Mouse (Mus musculus): ENCODE results near the gene Synj2. TPM values are rescaled to one million over a fixed set of nuclear protein-coding genes. Genes with fewer than 3 reads are reported as not detected.

Gene Synj2
- polyA plus RNA-seq, 1 experiment from 2014 or later: 1.3 TPM

- WGBS: 95% methylated on average over 9 of the region's 9 CpGs
- ATAC-seq (ENCODE audit: low FRiP score) (no peak), DNase-seq (ENCODE audit: low spot score) (no peak)
- H3K4me1 ChIP-seq (replicated peaks; ENCODE audit: control insufficient read depth, insufficient read depth, low read length): 0 out of 2 replicates have a peak, but pooled peaks cover 7% of the 10 kb centered on the region
- no peak overlapping the region for H3K9ac ChIP-seq
- no peak overlapping the region for H3K4me2 ChIP-seq (replicated peaks)
- no peaks in the 10 kb centered on the region for H3K36me3 ChIP-seq (replicated peaks; ENCODE audit: control insufficient read depth, insufficient read depth)
- H3K4me3 ChIP-seq (replicated peaks; ENCODE audit: low read length): no peak overlapping the region
- H3K9me3 ChIP-seq (ENCODE audit: control insufficient read depth, low read length): no peaks in the 10 kb centered on the region
- no peak overlapping the region for H3K27ac ChIP-seq
- H3K27me3 ChIP-seq (ENCODE audit: control insufficient read depth, insufficient read depth, low read length): no peaks in the 10 kb centered on the region
These were observed 66.8 kb downstream of the Synj2 start for GRCm38 (mm10) chr17:6007902-6008301.

DNA sequence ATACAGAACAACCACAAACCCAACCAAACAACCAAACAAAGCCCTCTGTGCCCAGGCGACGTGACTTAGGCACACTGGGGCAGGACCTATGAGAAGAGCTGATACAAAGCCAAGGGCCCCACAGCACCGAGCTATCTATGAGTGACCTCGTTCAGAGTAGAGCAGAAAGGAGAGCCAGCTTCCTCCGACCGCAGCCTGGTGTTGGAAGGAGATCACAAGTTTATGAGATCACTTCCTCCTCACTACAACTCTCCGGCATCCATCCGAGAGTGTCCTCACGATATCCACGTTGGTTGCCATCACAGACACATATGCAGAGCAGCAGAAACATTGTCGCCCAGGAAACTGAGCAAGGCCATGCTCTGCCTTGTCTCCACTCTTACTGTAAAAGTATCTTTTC lies 67.5 kb downstream of the Synj2 start:
- ATAC-seq (ENCODE audit: low FRiP score) (no peak), DNase-seq (ENCODE audit: low spot score) (no peak)
- H3K4me2 ChIP-seq (replicated peaks): no peak overlapping the region
- H3K9ac ChIP-seq: no peak overlapping the region
- H3K27ac ChIP-seq: no peak overlapping the region
- H3K9me3 ChIP-seq (ENCODE audit: control insufficient read depth, low read length): no peaks in the 10 kb centered on the region
- 90% methylated on average over 11 of the region's 11 CpGs for WGBS
- no peaks in the 10 kb centered on the region for H3K36me3 ChIP-seq (replicated peaks; ENCODE audit: control insufficient read depth, insufficient read depth)
- H3K4me1 ChIP-seq (replicated peaks; ENCODE audit: control insufficient read depth, insufficient read depth, low read length): 0 out of 2 replicates have a peak, but pooled peaks cover 7% of the 10 kb centered on the region
- H3K4me3 ChIP-seq (replicated peaks; ENCODE audit: low read length): no peak overlapping the region
- H3K27me3 ChIP-seq (ENCODE audit: control insufficient read depth, insufficient read depth, low read length): no peaks in the 10 kb centered on the region

GRCm38 (mm10) chr17:6009606-6010005 lies 68.5 kb downstream of the Synj2 start:
- Histone ChIP-seq H3K4me1 (replicated peaks; ENCODE audit: control insufficient read depth, insufficient read depth, low read length) (0 out of 2 replicates have a peak, but pooled peaks cover 7% of the 10 kb centered on the region), H3K36me3 (replicated peaks; ENCODE audit: control insufficient read depth, insufficient read depth) (no peaks in the 10 kb centered on the region), H3K4me3 (replicated peaks; ENCODE audit: low read length) (no peak overlapping the region), H3K9ac (no peak overlapping the region), H3K27ac (no peak overlapping the region), H3K9me3 (ENCODE audit: control insufficient read depth, low read length) (no peaks in the 10 kb centered on the region), H3K4me2 (replicated peaks) (no peak overlapping the region), H3K27me3 (ENCODE audit: control insufficient read depth, insufficient read depth, low read length) (no peaks in the 10 kb centered on the region)
- 92% methylated on average over 4 of the region's 4 CpGs for WGBS
- DNase-seq (ENCODE audit: low spot score) (no peak), ATAC-seq (ENCODE audit: low FRiP score) (no peak)

GRCm38 (mm10) chr17:6013079-6013478 lies 72.0 kb downstream of the Synj2 start:
- 77% methylated on average over 4 of the region's 4 CpGs for WGBS
- Histone ChIP-seq H3K27me3 (ENCODE audit: control insufficient read depth, insufficient read depth, low read length) (no peaks in the 10 kb centered on the region), H3K9ac (no peak overlapping the region), H3K4me1 (replicated peaks; ENCODE audit: control insufficient read depth, insufficient read depth, low read length) (no peaks in the 10 kb centered on the region), H3K4me2 (replicated peaks) (no peak overlapping the region), H3K9me3 (ENCODE audit: control insufficient read depth, low read length) (no peaks in the 10 kb centered on the region), H3K27ac (no peak overlapping the region), H3K4me3 (replicated peaks; ENCODE audit: low read length) (no peak overlapping the region), H3K36me3 (replicated peaks; ENCODE audit: control insufficient read depth, insufficient read depth) (no peaks in the 10 kb centered on the region)
- no peak for DNase-seq (ENCODE audit: low spot score)
- no peak for ATAC-seq (ENCODE audit: low FRiP score)

DNA sequence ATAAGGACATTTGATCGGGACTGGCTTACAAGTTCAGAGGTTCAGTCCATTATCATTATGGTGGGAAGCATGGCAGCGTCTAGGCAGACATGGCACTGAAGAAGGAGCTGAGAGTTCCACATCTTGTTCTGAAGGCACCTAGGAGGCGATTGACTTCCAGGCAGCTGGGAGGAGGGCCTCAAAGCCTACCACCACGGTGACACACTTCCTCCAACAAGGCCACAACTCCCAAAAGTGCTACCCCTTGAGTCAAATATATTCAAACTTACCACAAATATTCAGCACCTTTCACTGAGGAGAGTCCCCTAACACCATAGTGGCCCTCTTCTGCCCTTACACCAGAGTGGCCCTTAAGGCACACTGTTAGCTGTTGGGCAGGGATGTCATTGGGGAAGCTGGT lies 73.9 kb downstream of the Synj2 start:
- no peak overlapping the region for H3K27ac ChIP-seq
- no peak overlapping the region for H3K9ac ChIP-seq
- DNase-seq (ENCODE audit: low spot score) (no peak), ATAC-seq (ENCODE audit: low FRiP score) (no peak)
- no peaks in the 10 kb centered on the region for H3K9me3 ChIP-seq (ENCODE audit: control insufficient read depth, low read length)
- no peaks in the 10 kb centered on the region for H3K27me3 ChIP-seq (ENCODE audit: control insufficient read depth, insufficient read depth, low read length)
- H3K4me1 ChIP-seq (replicated peaks; ENCODE audit: control insufficient read depth, insufficient read depth, low read length): no peaks in the 10 kb centered on the region
- no peak overlapping the region for H3K4me3 ChIP-seq (replicated peaks; ENCODE audit: low read length)
- 91% methylated on average over 4 of the region's 4 CpGs for WGBS
- H3K36me3 ChIP-seq (replicated peaks; ENCODE audit: control insufficient read depth, insufficient read depth): no peaks in the 10 kb centered on the region
- no peak overlapping the region for H3K4me2 ChIP-seq (replicated peaks)

- no peaks in the 10 kb centered on the region for H3K4me1 ChIP-seq (replicated peaks; ENCODE audit: control insufficient read depth, insufficient read depth, low read length)
- no peak overlapping the region for H3K4me2 ChIP-seq (replicated peaks)
- 71% methylated on average over 7 of the region's 7 CpGs for WGBS
- no peaks in the 10 kb centered on the region for H3K9me3 ChIP-seq (ENCODE audit: control insufficient read depth, low read length)
- no peak for ATAC-seq (ENCODE audit: low FRiP score)
- no peak for DNase-seq (ENCODE audit: low spot score)
- no peak overlapping the region for H3K4me3 ChIP-seq (replicated peaks; ENCODE audit: low read length)
- H3K27me3 ChIP-seq (ENCODE audit: control insufficient read depth, insufficient read depth, low read length): no peaks in the 10 kb centered on the region
- H3K9ac ChIP-seq: no peak overlapping the region
- H3K27ac ChIP-seq: no peak overlapping the region
- H3K36me3 ChIP-seq (replicated peaks; ENCODE audit: control insufficient read depth, insufficient read depth): no peaks in the 10 kb centered on the region
These were observed 75.2 kb downstream of the Synj2 start for GRCm38 (mm10) chr17:6016213-6016780.

GRCm38 (mm10) chr17:6017268-6017667 lies 76.2 kb downstream of the Synj2 start:
- no peak for ATAC-seq (ENCODE audit: low FRiP score)

DNA sequence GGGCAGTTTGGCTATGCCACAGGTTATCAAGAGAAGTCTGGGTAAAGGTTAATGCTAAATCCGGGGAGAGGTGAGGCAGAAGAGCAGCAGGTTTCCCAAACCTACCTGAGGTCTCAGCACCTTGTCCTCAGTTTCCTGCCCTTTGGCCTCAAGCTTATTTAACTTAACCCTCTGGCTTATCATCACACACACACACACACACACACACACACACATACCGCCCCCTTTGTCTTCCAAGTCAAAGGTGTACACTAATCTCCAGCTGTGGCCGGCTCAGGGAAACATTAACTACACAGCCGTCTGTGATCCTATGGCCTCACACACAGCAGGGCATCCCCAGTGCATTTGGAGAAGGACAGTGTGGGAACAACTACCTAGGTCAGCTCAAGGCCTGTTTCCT lies 77.3 kb downstream of the Synj2 start:
- DNase-seq (ENCODE audit: low spot score) (no peak), ATAC-seq (ENCODE audit: low FRiP score) (no peak)
- Histone ChIP-seq H3K27ac (no peak overlapping the region), H3K36me3 (replicated peaks; ENCODE audit: control insufficient read depth, insufficient read depth) (no peaks in the 10 kb centered on the region), H3K4me2 (replicated peaks) (no peak overlapping the region), H3K27me3 (ENCODE audit: control insufficient read depth, insufficient read depth, low read length) (no peaks in the 10 kb centered on the region), H3K4me1 (replicated peaks; ENCODE audit: control insufficient read depth, insufficient read depth, low read length) (no peaks in the 10 kb centered on the region), H3K9me3 (ENCODE audit: control insufficient read depth, low read length) (no peaks in the 10 kb centered on the region), H3K9ac (no peak overlapping the region), H3K4me3 (replicated peaks; ENCODE audit: low read length) (no peak overlapping the region)
- 87% methylated on average over 4 of the region's 4 CpGs for WGBS

More at GRCm38 (mm10) chr17:6017268-6017667, 76.2 kb downstream of the Synj2 start:
- Histone ChIP-seq H3K9ac (no peak overlapping the region), H3K4me1 (replicated peaks; ENCODE audit: control insufficient read depth, insufficient read depth, low read length) (no peaks in the 10 kb centered on the region), H3K27me3 (ENCODE audit: control insufficient read depth, insufficient read depth, low read length) (no peaks in the 10 kb centered on the region), H3K9me3 (ENCODE audit: control insufficient read depth, low read length) (no peaks in the 10 kb centered on the region), H3K4me3 (replicated peaks; ENCODE audit: low read length) (no peak overlapping the region), H3K36me3 (replicated peaks; ENCODE audit: control insufficient read depth, insufficient read depth) (no peaks in the 10 kb centered on the region), H3K4me2 (replicated peaks) (no peak overlapping the region), H3K27ac (no peak overlapping the region)
- no peak for DNase-seq (ENCODE audit: low spot score)
- 69% methylated on average over 12 of the region's 12 CpGs for WGBS

DNA sequence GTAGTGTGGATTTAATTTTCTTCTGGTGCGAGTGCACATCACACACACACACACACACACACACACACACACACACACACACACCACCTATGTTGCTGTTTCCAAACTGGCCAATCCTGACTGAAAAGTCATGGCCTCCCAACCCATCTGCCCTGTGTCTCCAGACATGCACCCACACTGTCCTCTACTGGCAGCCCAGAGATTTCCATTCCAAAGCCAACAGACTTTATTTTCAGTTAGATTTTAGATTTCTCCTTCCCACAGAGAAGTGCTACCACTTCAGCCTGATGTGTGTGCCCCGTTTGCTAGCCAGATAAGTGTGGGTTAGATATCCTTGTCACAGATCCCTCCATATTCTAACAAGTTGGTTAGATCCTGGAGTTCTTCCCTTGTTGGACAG lies 78.7 kb downstream of the Synj2 start:
- Histone ChIP-seq H3K4me2 (replicated peaks) (no peak overlapping the region), H3K4me3 (replicated peaks; ENCODE audit: low read length) (no peak overlapping the region), H3K4me1 (replicated peaks; ENCODE audit: control insufficient read depth, insufficient read depth, low read length) (no peaks in the 10 kb centered on the region), H3K36me3 (replicated peaks; ENCODE audit: control insufficient read depth, insufficient read depth) (no peaks in the 10 kb centered on the region), H3K9me3 (ENCODE audit: control insufficient read depth, low read length) (no peaks in the 10 kb centered on the region), H3K27me3 (ENCODE audit: control insufficient read depth, insufficient read depth, low read length) (no peaks in the 10 kb centered on the region), H3K9ac (no peak overlapping the region), H3K27ac (no peak overlapping the region)
- 74% methylated on average over 2 of the region's 2 CpGs for WGBS
- no peak for ATAC-seq (ENCODE audit: low FRiP score)
- no peak for DNase-seq (ENCODE audit: low spot score)

DNA sequence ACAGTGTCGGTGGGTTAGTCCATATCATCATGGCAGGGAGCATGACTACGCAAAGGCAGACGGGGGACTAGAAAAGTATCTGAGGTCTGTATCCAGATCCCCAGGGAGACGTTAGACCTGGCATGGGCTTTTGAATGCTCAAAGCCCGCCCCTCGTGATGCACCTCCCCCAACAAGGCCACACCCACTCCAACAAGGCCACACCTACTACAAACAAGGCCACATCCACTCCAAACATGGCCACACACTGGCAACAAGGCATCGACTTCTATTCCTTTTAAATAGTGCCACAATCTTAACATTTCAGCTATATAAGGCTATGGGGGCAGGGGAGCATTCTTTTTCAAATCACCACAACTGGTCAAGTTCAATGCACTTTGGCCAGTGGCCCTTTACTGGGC lies 79.6 kb downstream of the Synj2 start:
- no peaks in the 10 kb centered on the region for H3K27me3 ChIP-seq (ENCODE audit: control insufficient read depth, insufficient read depth, low read length)
- 60% methylated on average over 7 of the region's 7 CpGs for WGBS
- no peaks in the 10 kb centered on the region for H3K4me1 ChIP-seq (replicated peaks; ENCODE audit: control insufficient read depth, insufficient read depth, low read length)
- no peak overlapping the region for H3K9ac ChIP-seq
- H3K36me3 ChIP-seq (replicated peaks; ENCODE audit: control insufficient read depth, insufficient read depth): no peaks in the 10 kb centered on the region
- no peaks in the 10 kb centered on the region for H3K9me3 ChIP-seq (ENCODE audit: control insufficient read depth, low read length)
- no peak overlapping the region for H3K4me3 ChIP-seq (replicated peaks; ENCODE audit: low read length)
- H3K4me2 ChIP-seq (replicated peaks): 0 out of 2 replicates have a peak overlapping the region, but pooled peaks have one; percentile 30
- DNase-seq (ENCODE audit: low spot score) (no peak), ATAC-seq (ENCODE audit: low FRiP score) (no peak)
- H3K27ac ChIP-seq: no peak overlapping the region
